Mouse (Mus musculus) macrophage (primary cell): ENCODE measurements around the gene Rpl18a. TPM values are rescaled to one million over a fixed set of nuclear protein-coding genes. Genes with fewer than 3 reads are reported as not detected.
A peak's percentile ranks its signal among the peaks of the same experiment; 100 is the strongest.
"Not testable (repeated sequence)": the region's sequence is repeated elsewhere in the genome, so short reads cannot be mapped to it uniquely, and the experiment has no call there.

Experiments used
- H3K27ac ChIP-seq: fragments of 350-480 bp; formaldehyde crosslinking; 2 replicates; pipeline ENCODE4 v1.9.0; 2021
- H3K36me3 ChIP-seq: fragments of 350-480 bp; formaldehyde crosslinking; 2 replicates; pipeline ENCODE4 v1.9.0; 2021; ENCODE audit errors: inconsistent target
- H3K4me3 ChIP-seq: fragments of 350-480 bp; formaldehyde crosslinking; 2 replicates; pipeline ENCODE4 v1.9.0; 2021; ENCODE audit errors: inconsistent target
- H3K79me2 ChIP-seq: fragments of 350-480 bp; formaldehyde crosslinking; 2 replicates; pipeline ENCODE4 v1.9.0; 2021; ENCODE audit errors: inconsistent target
- WGBS: methylation state at CpG from one replicate; pipeline ENCODE4 v1.1.7; 2026; ENCODE audit warnings: inconsistent platforms; ENCODE audit not compliant: missing documents; 5-methylcytosine and 5-hydroxymethylcytosine counted together
- polyA plus RNA-seq: library from polyadenylated mRNA; stranded (reverse); fragments of 250-400 nt; gene quantifications from 3 replicates; pipeline ENCODE4 v1.2.4, GENCODE M21; 2018; ENCODE audit warnings: inconsistent platforms

Rpl18a gene
- polyA plus RNA-seq, 1 experiment from 2014 or later: 1,516 TPM

DNA sequence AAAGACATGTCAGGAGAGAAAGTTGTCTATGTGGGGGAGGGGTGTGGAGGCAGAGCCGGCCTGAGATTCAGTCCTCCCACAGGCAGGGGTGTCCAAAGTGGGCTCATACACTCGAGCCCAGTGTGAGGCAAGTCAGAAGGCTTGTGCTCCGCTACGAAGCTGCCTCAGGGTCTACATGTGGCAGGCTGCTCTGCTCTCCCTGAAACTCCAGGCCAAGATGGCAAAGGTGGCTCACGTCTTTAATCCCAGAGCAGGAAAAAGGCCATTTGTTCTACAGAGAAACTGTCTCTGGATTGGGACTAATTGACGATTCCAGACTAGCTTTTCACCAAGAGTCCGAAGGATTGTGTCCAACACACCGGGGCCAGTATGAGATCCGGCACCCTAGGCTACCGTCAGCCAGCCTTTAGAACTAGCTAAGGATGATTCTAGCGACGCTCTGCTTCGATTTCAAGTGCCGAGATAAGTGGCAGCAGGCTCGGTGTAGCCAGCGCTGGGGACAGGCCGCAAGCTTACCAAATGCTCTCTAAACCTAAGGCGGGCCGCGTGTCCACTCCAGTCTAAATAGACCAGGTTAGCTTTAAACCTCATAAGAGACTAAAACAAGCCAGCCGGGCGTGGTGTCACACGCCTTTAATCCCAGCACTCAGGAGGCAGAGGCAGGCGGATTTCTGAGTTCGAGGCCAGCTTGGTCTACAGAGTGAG, 744 bp downstream of the Rpl18a start:
- peak overlapping the region; percentile 54 for H3K27ac ChIP-seq
- H3K4me3 ChIP-seq: peak overlapping the region; percentile 90
- peaks cover 15% of the 10 kb centered on the region for H3K79me2 ChIP-seq
- H3K36me3 ChIP-seq: peaks cover 20% of the 10 kb centered on the region
- WGBS: 2% methylated on average over 25 of the region's 25 CpGs

DNA sequence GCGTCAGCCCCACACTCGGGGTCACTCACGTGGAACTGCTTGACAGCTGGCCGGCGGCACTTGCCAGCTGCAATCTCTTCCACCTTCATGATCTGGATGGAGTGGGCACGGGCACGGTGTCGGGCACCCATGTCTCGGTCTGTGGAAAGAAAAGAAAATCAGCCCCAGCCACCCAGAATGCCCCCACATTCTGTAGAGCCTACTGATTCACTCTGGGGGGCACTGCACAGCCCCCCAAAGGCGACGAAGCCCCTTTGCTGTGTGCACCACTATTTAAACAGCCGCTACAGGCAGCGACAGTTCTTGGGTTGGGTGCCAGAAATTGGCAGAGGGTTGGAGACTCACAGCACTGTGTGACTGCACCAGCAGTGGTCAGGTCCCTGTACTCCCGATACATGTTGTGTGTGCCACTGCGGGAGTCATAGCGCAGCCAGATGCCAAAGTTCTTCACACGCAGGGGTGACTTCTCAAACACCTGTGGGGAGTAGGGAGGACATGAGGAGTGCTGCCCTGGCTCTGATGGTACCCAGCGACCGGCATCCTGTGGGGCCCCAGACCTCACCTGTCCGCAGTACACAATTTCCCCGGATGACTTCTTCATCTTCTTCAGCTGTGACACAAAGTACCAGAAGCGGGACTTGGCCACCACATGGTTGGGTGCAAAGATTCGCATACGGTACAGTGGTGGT, 1.5 kb downstream of the Rpl18a start:
- Histone ChIP-seq H3K79me2 (peaks cover 15% of the 10 kb centered on the region), H3K4me3 (peak overlapping the region; percentile 90), H3K36me3 (peaks cover 20% of the 10 kb centered on the region)
- H3K27ac ChIP-seq: not testable (repeated sequence)
- 87% methylated on average over 19 of the region's 24 CpGs for WGBS

DNA sequence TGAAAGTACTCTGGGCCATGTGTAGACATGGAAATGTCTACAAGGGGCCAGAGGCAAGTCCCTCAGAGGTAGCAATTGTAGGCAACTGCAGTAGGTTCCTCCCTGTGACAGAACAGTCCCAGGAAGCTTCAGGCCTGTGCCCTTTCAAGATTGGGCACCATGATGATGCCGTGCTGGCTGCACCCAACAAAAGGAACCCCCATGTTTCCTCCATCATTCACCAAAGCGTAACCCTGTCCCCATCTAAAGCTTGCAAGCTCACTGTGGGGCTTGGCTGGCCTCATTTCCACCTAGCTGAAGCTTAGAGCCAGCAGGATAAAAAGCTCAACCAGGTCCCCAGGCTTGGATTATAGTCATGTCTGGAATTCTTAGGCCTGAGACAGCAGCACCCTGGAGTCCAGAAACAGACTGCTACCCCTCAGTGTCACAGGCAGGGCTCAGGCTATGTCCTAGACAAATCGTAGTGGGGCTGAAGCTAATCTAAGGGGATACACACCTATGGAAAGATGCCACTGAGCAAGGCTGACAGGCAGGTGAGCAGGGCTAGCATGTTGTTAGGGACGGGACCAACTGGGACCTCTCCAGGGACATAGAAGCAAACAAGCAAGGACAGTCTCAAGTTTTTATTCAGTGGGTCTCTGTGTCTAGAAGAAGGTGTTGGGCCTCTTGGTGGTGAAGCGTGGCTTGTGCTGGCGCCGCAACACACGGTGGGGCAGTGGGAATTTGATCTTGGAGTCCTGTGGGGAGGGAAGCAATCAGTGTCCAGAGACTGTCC, 2.3 kb downstream of the Rpl18a start:
- H3K27ac ChIP-seq: no peak overlapping the region
- peaks cover 15% of the 10 kb centered on the region for H3K79me2 ChIP-seq
- H3K4me3 ChIP-seq: no peak overlapping the region
- 91% methylated on average over 8 of the region's 8 CpGs for WGBS
- peaks cover 20% of the 10 kb centered on the region for H3K36me3 ChIP-seq

DNA sequence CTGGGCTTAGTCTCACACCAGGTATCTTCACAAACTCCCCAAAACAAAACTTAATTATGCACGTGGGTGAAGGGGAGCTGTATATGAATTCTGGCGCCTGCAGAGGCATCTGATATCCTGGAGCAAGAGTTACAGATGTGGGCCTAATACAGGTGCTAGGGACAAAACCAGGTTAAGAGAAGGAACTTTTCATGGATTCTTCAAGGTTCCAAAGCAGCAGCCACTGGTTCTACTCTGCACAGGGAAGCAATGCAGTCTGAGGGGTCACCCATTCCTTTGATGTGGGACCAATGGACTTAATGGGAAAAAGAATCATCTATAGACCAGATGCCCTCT, 2.9 kb downstream of the Rpl18a start:
- peaks cover 20% of the 10 kb centered on the region for H3K36me3 ChIP-seq
- H3K27ac ChIP-seq: no peak overlapping the region
- 95% methylated on average over 2 of the region's 2 CpGs for WGBS
- peaks cover 15% of the 10 kb centered on the region for H3K79me2 ChIP-seq
- no peak overlapping the region for H3K4me3 ChIP-seq

DNA sequence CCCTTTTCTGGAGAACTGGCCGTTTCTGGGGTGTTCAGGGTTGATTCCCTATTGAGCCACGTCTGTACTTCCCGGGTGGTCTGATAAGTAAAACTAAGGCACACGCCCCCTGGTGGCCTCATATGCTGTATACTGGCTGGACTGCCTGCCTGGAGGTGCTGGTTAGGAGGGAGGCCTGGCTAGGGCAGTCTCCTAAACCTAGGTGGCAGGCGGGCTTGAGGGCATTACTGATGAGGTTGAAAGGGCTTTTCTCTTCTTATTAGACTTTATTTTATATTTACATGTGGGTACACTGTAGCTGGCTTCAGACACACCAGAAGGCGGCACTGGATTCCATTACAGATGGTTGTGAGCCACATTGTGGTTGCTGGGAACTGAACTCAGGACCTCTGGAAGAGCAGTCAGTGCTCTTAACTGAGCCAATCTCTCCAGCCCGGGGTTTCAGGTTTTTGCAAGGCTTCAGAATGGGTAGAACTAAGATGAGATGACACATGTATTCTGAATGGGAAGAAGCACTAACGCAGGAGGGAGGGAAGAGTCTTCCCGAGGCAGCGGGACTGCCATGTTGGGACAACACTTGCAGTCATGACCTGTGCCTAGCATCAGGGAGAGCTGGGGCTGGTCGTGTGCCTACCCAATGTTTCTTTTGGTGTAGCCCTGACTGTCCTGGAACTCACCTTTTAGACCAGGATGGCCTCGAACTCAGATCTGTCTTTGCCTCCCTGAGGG, 3.4 kb downstream of the Rpl18a start:
- H3K36me3 ChIP-seq: peaks cover 20% of the 10 kb centered on the region
- WGBS: 50% methylated on average over 12 of the region's 12 CpGs

DNA sequence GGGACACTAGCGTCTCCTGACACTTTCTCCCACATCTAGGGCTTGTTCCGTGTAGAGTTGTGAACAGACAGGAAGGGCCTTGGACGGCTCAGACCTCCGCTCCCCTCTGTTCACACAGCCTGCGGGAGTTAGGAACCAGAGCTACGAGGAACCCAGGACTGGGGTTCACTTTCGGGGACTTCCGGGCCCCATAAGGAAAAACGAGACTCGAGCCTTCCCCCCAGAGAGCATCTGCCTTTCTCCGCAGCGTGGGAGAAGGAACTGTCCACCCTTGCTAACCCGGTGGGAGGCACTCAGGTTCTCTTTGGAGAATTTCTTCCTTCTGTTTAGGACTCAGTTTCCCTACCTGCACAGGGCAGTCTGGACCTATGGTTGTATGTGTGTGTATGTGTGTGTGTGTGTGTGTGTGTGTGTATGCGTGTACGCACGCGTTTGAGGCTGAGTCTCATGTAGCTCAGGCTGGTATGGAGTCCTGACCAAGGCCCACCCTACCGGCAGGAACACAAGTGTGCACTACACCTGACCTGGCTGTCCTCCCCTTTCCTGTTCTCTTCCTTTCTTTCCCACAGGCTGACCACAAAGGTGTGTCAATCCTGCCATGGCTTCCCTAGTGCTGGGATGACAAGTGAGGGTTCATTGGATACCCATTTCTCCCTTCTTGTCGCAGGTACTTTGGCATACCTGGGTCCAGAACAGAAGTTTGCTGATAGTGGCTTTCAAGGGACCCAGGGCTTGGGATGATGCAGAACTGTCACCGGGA, 4.1 kb downstream of the Rpl18a start:
- H3K36me3 ChIP-seq: peaks cover 20% of the 10 kb centered on the region
- no peak overlapping the region for H3K27ac ChIP-seq
- no peak overlapping the region for H3K4me3 ChIP-seq
- WGBS: 45% methylated on average over 19 of the region's 20 CpGs
- peaks cover 15% of the 10 kb centered on the region for H3K79me2 ChIP-seq

More for the DNA sequence above, 3.4 kb downstream of the Rpl18a start:
- Histone ChIP-seq H3K79me2 (peaks cover 15% of the 10 kb centered on the region), H3K27ac (no peak overlapping the region), H3K4me3 (no peak overlapping the region)

DNA sequence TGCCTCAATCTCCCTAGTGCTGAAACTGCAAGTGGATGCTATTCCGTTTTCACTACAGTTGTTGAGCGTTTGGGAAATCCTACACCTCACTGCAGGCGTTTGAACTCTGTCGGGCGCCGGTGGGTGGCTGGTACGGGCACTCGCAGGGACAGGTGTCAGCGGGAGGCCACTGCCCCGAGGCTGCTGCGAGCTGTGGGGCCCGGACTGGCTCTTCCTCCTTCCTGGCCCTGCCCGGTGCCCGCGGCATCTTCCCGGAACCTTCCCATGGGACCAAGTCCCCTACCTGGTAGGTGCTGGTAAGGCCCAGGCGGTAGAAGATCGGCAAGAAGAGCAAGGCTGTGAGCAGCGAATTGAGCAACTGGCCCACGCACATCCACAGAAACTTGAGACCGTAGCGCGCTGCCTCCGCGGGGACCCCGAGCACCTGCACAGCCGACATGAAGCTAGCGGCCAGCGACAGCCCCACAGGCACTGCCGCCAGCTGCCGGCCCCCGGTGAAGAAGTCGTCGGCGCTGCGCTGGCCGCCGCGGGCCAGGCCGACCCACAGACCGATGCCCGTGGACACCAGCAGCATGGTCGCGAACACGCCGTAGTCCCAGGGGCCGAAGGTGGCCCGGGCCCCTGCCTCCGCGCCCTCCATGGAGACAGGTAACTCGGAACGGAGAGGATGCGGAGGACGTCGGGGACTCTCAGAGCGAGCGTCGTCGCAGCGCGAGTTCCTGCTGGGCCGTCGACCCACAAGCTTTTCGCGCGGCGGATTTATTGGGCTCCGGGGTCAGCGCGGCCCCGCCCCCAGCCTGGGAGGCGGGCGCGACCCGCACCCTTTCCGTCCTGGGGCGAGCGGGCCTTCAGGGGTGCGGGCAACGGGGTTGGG, 5.0 kb downstream of the Rpl18a start, which contains the start of gene Slc5a5:
TSS of gene Slc5a5 (minus strand) at position 736 of the 874 bp plus-strand sequence.
- Histone ChIP-seq H3K79me2 (peaks cover 15% of the 10 kb centered on the region), H3K36me3 (peaks cover 20% of the 10 kb centered on the region), H3K4me3 (no peak within 1 kb of the TSS), H3K27ac (no peak within 1 kb of the TSS)
- WGBS: 10% methylated on average over 79 of the region's 80 CpGs

DNA sequence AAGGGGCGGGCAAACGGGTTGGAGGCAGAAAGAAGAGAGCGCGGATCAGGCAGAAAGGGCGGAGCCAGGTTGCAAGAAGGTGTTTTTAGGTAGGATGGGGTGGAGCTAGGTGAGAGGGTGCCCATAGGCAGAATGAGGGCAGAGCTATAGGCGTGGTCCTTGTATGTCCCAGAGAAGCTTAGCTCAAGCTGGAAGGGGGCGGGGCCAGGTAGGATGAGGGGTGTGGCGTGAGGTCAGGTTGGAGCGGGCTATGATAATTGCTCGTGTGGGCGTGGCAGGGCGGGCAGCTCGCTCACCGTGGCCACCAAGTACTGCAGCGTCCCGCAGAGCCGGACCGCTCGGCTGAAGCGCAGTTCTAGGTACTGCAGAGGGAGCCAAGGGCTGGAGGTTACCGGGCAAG, 5.9 kb downstream of the Rpl18a start:
- WGBS: 18% methylated on average over 21 of the region's 21 CpGs

DNA sequence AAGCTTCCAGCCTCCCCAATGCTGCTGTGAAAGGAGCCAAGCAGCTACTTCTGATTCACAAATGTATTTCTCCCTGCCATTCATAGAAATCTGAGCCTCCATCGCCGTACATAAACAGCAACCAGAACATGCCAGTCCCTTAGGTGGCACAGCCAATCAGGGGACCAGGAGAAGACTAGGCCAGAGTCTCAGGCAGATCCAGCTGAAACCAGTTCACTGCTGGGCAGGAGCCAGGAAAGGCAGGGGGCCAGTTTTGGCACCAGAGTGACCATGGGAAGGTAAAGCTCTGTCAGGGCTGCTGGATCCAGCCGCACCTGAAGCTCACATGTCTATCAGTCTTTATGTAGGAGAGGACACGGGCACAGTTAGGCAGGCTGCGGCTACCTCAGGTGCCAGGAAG, 6.6 kb downstream of the Rpl18a start:
- 82% methylated on average over 5 of the region's 5 CpGs for WGBS
- peaks cover 1% of the 10 kb centered on the region; the same call in 1 of the 2 replicates for H3K79me2 ChIP-seq
- no peak overlapping the region for H3K4me3 ChIP-seq

More for the DNA sequence above, 5.9 kb downstream of the Rpl18a start:
- H3K79me2 ChIP-seq: peaks cover 8% of the 10 kb centered on the region
- H3K27ac ChIP-seq: no peak overlapping the region
- peaks cover 20% of the 10 kb centered on the region for H3K36me3 ChIP-seq
- H3K4me3 ChIP-seq: no peak overlapping the region

DNA sequence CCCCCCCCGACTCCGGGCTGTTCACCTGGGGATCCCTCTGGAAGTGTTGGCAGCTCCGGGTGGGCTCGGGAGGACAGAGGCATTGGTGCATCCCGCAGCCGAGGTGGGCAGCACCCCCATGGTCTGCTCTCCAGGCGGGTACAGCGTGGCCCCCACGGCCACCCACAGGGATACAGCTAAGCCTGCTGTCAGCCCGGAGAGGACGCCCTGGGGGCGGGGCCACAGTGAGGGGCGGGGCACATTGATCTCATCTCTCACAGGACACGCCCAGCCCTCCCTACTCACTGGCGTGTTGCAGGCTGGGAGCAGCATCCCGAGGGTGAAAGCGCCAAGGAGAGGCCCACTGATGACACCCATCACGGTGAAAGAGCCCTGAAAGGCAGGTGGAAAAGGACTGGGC, 9.5 kb downstream of the Rpl18a start:
- WGBS: 11% methylated on average over 16 of the region's 18 CpGs
- Histone ChIP-seq H3K79me2 (no peaks in the 10 kb centered on the region), H3K4me3 (no peak overlapping the region), H3K27ac (no peak overlapping the region), H3K36me3 (no peaks in the 10 kb centered on the region)

More for the DNA sequence above, 6.6 kb downstream of the Rpl18a start:
- H3K36me3 ChIP-seq: peaks cover 18% of the 10 kb centered on the region
- no peak overlapping the region for H3K27ac ChIP-seq

DNA sequence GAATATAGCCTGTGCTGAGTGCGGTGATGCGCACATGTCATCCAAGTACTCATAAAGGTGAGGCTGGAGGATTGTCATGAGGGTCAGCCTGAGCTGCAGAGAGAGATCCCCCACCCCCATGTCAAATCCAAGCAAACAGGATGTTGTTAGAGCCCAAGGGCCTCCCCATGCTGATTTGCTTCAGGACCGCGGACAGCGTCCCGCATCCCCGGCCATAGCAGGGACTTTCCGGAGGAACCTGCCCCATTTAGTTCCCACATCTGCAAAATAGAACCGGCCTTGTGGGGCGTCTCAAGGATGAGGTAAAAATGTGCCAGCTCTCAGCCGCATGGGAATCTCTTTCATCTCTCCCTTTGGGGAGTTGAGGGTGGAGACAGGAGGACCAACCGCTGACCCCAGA, 11.6 kb downstream of the Rpl18a start:
- Histone ChIP-seq H3K79me2 (no peaks in the 10 kb centered on the region), H3K4me3 (no peak overlapping the region), H3K27ac (no peak overlapping the region), H3K36me3 (no peaks in the 10 kb centered on the region)
- WGBS: 13% methylated on average over 12 of the region's 12 CpGs

DNA sequence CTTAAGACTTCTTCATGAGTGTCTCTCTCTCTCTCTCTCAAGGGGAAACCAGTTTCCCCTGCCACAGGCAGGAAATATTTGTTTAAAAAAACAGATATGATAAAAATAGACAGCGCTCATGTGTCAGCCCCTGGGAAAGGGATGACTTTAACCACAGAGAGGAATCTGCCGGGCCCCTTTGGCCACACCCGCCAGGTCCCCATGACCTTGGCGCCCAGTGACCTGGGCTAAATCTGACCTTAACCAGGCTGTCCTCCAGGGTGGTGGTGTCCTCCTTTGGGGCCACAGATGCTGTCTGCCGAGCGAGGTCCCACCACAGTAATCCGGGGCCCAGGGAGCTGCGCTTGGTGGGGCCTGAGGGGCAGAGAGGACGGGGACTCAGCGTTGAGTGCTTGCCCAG, 12.5 kb downstream of the Rpl18a start:
- no peak overlapping the region for H3K4me3 ChIP-seq
- no peak overlapping the region for H3K27ac ChIP-seq
- H3K36me3 ChIP-seq: no peaks in the 10 kb centered on the region
- no peaks in the 10 kb centered on the region for H3K79me2 ChIP-seq
- WGBS: 68% methylated on average over 10 of the region's 10 CpGs

DNA sequence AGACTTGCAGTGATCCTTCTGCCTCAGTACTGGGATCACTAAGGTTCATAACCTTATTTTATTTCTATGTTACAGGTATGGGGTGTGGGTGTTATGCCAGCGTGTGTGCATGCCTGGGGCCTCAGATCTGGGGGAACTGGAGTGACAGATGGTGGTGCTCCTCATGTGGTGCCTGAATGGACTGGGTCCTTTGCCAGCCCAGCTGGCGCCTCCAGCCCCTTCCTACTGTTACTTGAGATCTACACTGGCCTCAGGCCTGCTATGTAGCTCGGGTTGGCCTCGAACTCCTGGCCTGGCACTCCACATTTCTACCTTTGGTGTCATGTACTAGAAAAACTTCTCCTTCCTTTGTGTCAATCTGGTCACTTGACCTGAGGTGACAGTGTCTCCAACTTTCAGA, 13.0 kb downstream of the Rpl18a start:
- Histone ChIP-seq H3K4me3 (no peak overlapping the region), H3K79me2 (no peaks in the 10 kb centered on the region), H3K27ac (no peak overlapping the region), H3K36me3 (no peaks in the 10 kb centered on the region)
- 86% methylated on average over 4 of the region's 4 CpGs for WGBS
